Mouse (Mus musculus) layer of hippocampus, adult 11-12 months (tissue): ENCODE data around the gene Epha8.

Source experiments
- DNase-seq: peaks from one replicate; pipeline ENCODE4 v3.0.0; 2022; ENCODE audit warnings: low spot score

Gene Epha8

GRCm38 (mm10) chr4:136956751-136957446 is at the start of gene Epha8:
TSS of gene Epha8 (minus strand) at chr4:136956816.
- no peak for DNase-seq

- no peak for DNase-seq
Measured at GRCm38 (mm10) chr4:137001825-137002224, 45.2 kb upstream of the Epha8 start.

GRCm38 (mm10) chr4:137001020-137001419 is 44.4 kb upstream of the Epha8 start:
- no peak for DNase-seq

GRCm38 (mm10) chr4:136998371-136998770 is 41.8 kb upstream of the Epha8 start:
- no peak for DNase-seq

GRCm38 (mm10) chr4:136997723-136998345 is 41.2 kb upstream of the Epha8 start:
- DNase-seq, result no peak

GRCm38 (mm10) chr4:136996933-136997332 is 40.3 kb upstream of the Epha8 start:
- no peak for DNase-seq

GRCm38 (mm10) chr4:136995361-136995760 is 38.7 kb upstream of the Epha8 start:
- no peak for DNase-seq

- DNase-seq, result no peak
Measured at GRCm38 (mm10) chr4:136981993-136982695, 25.5 kb upstream of the Epha8 start.

- peak; percentile 52 for DNase-seq
Measured at GRCm38 (mm10) chr4:136981347-136981746, 24.7 kb upstream of the Epha8 start.

GRCm38 (mm10) chr4:136980921-136981320 is 24.3 kb upstream of the Epha8 start:
- no peak for DNase-seq

GRCm38 (mm10) chr4:136977244-136977643 is 20.6 kb upstream of the Epha8 start:
- DNase-seq, result no peak

GRCm38 (mm10) chr4:136970939-136971338 is 14.3 kb upstream of the Epha8 start:
- DNase-seq, result peak; percentile 50

GRCm38 (mm10) chr4:136969503-136970276 is 13.1 kb upstream of the Epha8 start:
- no peak for DNase-seq

GRCm38 (mm10) chr4:136969096-136969495 is 12.5 kb upstream of the Epha8 start:
- DNase-seq, result no peak

- no peak for DNase-seq
Measured at GRCm38 (mm10) chr4:136967511-136967910, 10.9 kb upstream of the Epha8 start.

- no peak for DNase-seq
Measured at GRCm38 (mm10) chr4:136966493-136967390, 10.1 kb upstream of the Epha8 start.

- DNase-seq, result no peak
Measured at GRCm38 (mm10) chr4:136964990-136965421, 8.4 kb upstream of the Epha8 start.

GRCm38 (mm10) chr4:136962447-136962846 is 5.8 kb upstream of the Epha8 start:
- no peak for DNase-seq

- DNase-seq, result no peak
Measured at GRCm38 (mm10) chr4:136961642-136962285, 5.1 kb upstream of the Epha8 start.

GRCm38 (mm10) chr4:136960581-136960980 is 4.0 kb upstream of the Epha8 start:
- DNase-seq, result no peak

GRCm38 (mm10) chr4:136960068-136960467 is 3.5 kb upstream of the Epha8 start:
- no peak for DNase-seq
